Mouse (Mus musculus) limb, embryonic 12.5 days (tissue): ENCODE measurements around the gene Slc18a3. TPM values are rescaled to one million over a fixed set of nuclear protein-coding genes. Genes with fewer than 3 reads are reported as not detected.
A peak's percentile ranks its signal among the peaks of the same experiment; 100 is the strongest.

Experiments used
- ATAC-seq: fragments of 200-750 bp; cut with Nextera tagmentation; 2 replicates; pipeline ENCODE4 v1.8.0; 2017; ENCODE audit warnings: low read depth, moderate TSS enrichment; ENCODE audit not compliant: insufficient number of reproducible peaks, insufficient read depth, low FRiP score, low TSS enrichment
- H3K27ac ChIP-seq: fragments of 300-500 bp; sonication (generic); 2 replicates; pipeline ENCODE4 v1.5.1; 2016; ENCODE audit warnings: mild to moderate bottlenecking, moderate library complexity
- H3K27me3 ChIP-seq: fragments of 300-500 bp; sonication (generic); 2 replicates; pipeline ENCODE4 v1.6.1; 2016; ENCODE audit warnings: mild to moderate bottlenecking, moderate library complexity
- H3K36me3 ChIP-seq: fragments of 300-500 bp; sonication (generic); 2 replicates; pipeline ENCODE4 v1.6.1; 2016; ENCODE audit warnings: mild to moderate bottlenecking, moderate library complexity
- H3K4me1 ChIP-seq: fragments of 300-500 bp; sonication (generic); replicated peaks from 2 replicates; pipeline ENCODE4 v1.6.1; 2016
- H3K4me2 ChIP-seq: fragments of 300-500 bp; sonication (generic); 2 replicates; pipeline ENCODE4 v1.6.1; 2016; ENCODE audit warnings: mild to moderate bottlenecking, moderate library complexity
- H3K4me3 ChIP-seq: fragments of 300-500 bp; sonication (generic); replicated peaks from 2 replicates; pipeline ENCODE4 v1.5.1; 2016; ENCODE audit warnings: mild to moderate bottlenecking
- H3K9ac ChIP-seq: fragments of 300-500 bp; sonication (generic); replicated peaks from 2 replicates; pipeline ENCODE4 v1.6.1; 2016; ENCODE audit warnings: mild to moderate bottlenecking, moderate library complexity
- H3K9me3 ChIP-seq: fragments of 300-500 bp; sonication (generic); 2 replicates; pipeline ENCODE4 v1.6.1; 2016; ENCODE audit warnings: mild to moderate bottlenecking, moderate library complexity
- WGBS: fragments of 180-500 bp; shearing (Covaris S2); methylation state at CpG from one replicate; pipeline ENCODE4 v1.1.7; 2016; 5-methylcytosine and 5-hydroxymethylcytosine counted together
- polyA plus RNA-seq: library from polyadenylated mRNA; unstranded; fragments of >200 nt; fragmentation: Nextera tagmentation; extraction: Ambion mirVana; gene quantifications from 2 replicates; pipeline ENCODE4 v1.2.1, GENCODE M21; 2016

Slc18a3 gene
- polyA plus RNA-seq, 1 experiment from 2014 or later = not detected

DNA sequence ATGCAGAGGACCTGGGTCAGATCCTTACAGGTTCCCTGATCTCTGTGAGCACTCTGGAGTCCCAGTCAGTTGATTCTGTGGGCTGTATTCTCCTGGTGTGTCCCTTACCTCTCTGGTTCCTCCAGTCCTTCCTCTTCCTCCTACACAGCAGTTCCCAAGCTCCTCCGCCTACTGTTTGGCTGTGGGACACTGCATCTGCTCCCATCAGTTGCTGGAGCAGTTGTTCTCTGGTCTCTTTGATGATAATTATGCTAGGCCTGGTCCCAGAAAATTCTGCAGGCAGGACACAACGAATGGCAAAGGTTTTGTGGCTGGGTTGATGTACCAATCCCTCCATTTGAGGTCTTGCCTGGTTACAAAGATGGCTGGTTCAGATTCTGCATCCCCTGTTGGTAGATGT, 36.7 kb upstream of the Slc18a3 start:
- H3K36me3 ChIP-seq = no peaks in the 10 kb centered on the region
- H3K9ac ChIP-seq = no peak overlapping the region
- H3K9me3 ChIP-seq = no peaks in the 10 kb centered on the region
- no peak overlapping the region for H3K27ac ChIP-seq
- peaks cover 6% of the 10 kb centered on the region; the same call in 1 of the 2 replicates for H3K27me3 ChIP-seq
- no peak overlapping the region for H3K4me2 ChIP-seq
- H3K4me1 ChIP-seq = peaks cover 4% of the 10 kb centered on the region; the same call in 1 of the 2 replicates
- WGBS = 68% methylated on average over 2 of the region's 2 CpGs
- H3K4me3 ChIP-seq = no peak overlapping the region
- ATAC-seq = no peak

DNA sequence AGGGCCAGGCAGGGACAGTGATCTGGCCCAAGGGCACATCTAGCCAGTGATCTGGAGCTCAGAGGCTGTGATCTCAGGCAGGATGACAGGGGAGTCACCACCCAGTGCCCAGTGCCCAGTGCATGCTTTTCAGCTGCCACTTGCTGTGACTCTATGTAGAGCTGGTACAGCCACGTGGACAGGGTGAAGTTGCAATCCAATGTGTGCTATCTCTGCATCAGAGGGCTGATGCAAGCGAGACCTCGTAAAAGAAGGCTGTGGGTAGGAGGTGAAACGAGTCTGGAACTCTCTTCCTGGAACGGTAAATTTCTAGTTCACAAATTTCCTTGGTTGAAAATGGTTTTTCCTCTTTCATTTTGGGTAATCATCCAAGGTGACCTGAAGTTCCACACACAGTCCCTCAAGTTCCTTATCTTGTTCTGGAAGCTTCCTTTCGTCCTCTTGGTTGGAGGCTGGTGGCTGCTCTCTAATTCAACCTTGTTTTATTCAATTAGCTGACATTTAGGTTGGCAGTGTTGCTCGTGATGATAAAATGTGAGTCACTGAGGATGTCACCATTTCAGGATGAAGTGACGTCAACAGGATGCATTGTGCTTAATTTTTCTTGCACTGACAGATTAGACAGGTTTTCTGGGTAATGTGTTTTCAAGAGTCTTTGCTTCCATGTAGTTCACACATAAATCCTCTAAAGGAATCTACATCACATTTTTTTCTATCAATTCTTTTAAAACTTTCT, 31.6 kb upstream of the Slc18a3 start:
- ATAC-seq = no peak
- no peaks in the 10 kb centered on the region for H3K9me3 ChIP-seq
- 65% methylated on average over 8 of the region's 8 CpGs for WGBS
- H3K4me1 ChIP-seq = no peaks in the 10 kb centered on the region
- H3K4me3 ChIP-seq = no peak overlapping the region
- H3K36me3 ChIP-seq = no peaks in the 10 kb centered on the region
- H3K9ac ChIP-seq = no peak overlapping the region
- H3K27me3 ChIP-seq = peaks cover 33% of the 10 kb centered on the region
- H3K27ac ChIP-seq = no peak overlapping the region
- no peak overlapping the region for H3K4me2 ChIP-seq

DNA sequence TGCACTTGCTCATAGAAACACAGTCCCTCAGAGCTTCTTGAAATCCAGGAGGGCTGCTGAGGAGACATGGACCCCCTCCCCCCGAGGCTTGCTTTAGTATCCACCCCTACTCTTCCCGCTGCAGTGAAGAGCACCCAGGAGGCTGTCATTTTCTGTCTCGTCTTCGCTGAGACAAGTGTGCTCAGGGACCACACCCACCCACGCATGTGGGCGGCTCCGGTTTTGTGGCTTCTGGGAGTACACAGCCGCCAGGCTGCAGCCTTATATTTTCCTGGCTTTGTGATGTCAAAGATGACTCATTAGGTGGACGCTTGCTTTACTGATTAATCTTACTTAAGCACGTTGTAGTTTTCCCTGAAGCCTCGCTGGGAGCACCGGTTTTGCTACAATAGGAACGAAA, 27.9 kb upstream of the Slc18a3 start:
- Histone ChIP-seq H3K9me3 (no peaks in the 10 kb centered on the region), H3K4me3 (no peak overlapping the region), H3K9ac (no peak overlapping the region), H3K4me1 (no peaks in the 10 kb centered on the region), H3K27ac (no peak overlapping the region), H3K4me2 (0 out of 2 replicates have a peak overlapping the region, but pooled peaks have one; percentile 17), H3K27me3 (peaks cover 33% of the 10 kb centered on the region), H3K36me3 (no peaks in the 10 kb centered on the region)
- ATAC-seq = no peak
- 26% methylated on average over 13 of the region's 13 CpGs for WGBS

DNA sequence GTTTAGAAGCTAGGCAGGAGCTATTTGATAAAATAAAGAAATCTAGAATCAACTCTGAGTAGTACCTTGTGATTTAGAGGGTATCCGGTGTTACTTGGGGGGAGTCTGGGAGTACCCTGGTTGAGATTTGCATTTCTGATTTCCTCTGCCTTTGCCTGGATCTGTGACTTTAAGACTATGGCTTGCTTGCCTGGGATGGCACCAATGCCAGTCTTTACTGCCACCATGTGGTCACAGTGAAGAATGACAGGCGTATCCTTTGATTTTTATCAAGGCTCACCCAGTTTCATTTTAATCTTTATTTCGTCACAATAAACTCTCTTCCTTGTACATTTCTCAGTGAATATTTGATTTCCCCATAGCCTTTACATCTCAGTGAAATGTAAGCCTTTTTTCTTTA, 17.4 kb upstream of the Slc18a3 start:
- no peak overlapping the region for H3K4me2 ChIP-seq
- no peak overlapping the region for H3K4me3 ChIP-seq
- 9% methylated on average over 3 of the region's 3 CpGs for WGBS
- no peak overlapping the region for H3K9ac ChIP-seq
- no peak for ATAC-seq
- no peak overlapping the region for H3K27ac ChIP-seq
- no peaks in the 10 kb centered on the region for H3K9me3 ChIP-seq
- H3K36me3 ChIP-seq = no peaks in the 10 kb centered on the region
- peaks cover 12% of the 10 kb centered on the region; the same call in 1 of the 2 replicates for H3K27me3 ChIP-seq
- no peaks in the 10 kb centered on the region for H3K4me1 ChIP-seq

DNA sequence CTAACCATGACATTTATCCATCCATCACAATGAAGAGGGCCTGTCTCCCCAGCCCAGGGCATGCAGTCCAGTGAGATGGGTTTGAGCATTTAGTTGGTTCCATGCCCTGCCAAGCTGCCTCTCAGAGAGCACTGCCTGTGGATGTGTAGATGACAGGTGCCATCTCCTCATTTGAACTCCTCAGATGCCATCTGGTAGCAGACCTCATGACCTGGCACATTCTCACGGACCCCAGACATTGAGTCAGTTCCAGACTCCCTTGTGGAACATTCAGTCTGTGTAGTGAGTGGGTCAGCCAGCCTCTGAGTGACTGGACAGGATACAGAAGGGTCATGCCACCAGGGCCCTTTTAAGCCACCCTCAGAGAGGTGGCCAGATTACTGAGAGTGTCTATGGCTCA, 12.9 kb upstream of the Slc18a3 start:
- 76% methylated on average over 1 of the region's 1 CpGs for WGBS

DNA sequence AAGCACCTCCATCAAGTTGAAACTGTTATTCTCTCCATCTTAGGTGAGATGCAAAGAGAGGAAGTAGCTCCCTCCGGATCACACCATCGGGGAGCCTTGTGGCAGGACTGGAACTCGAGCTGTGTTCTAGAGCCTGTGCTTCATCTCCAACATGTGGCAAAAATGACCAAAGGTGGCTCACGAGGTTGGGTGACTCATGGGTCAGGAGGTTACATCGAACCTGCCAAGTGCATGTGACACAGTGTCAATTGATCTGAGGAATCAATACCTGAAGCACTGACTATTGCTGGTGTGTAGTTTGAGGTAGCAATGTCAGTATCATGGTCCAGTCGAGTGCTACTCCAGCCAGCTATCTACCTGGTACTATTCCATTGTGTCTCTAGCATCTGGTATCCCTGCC, 11.9 kb upstream of the Slc18a3 start:
- no peak for ATAC-seq
- Histone ChIP-seq H3K9me3 (no peaks in the 10 kb centered on the region), H3K36me3 (no peaks in the 10 kb centered on the region), H3K9ac (no peak overlapping the region), H3K4me2 (no peak overlapping the region), H3K4me1 (no peaks in the 10 kb centered on the region), H3K27me3 (peaks cover 12% of the 10 kb centered on the region), H3K27ac (no peak overlapping the region), H3K4me3 (no peak overlapping the region)
- 79% methylated on average over 6 of the region's 6 CpGs for WGBS

More for the DNA sequence above, 12.9 kb upstream of the Slc18a3 start:
- H3K27ac ChIP-seq = no peak overlapping the region
- H3K4me2 ChIP-seq = no peak overlapping the region
- H3K9ac ChIP-seq = no peak overlapping the region
- no peak for ATAC-seq
- H3K27me3 ChIP-seq = peaks cover 12% of the 10 kb centered on the region
- no peak overlapping the region for H3K4me3 ChIP-seq
- H3K36me3 ChIP-seq = no peaks in the 10 kb centered on the region
- H3K4me1 ChIP-seq = no peaks in the 10 kb centered on the region
- H3K9me3 ChIP-seq = no peaks in the 10 kb centered on the region

DNA sequence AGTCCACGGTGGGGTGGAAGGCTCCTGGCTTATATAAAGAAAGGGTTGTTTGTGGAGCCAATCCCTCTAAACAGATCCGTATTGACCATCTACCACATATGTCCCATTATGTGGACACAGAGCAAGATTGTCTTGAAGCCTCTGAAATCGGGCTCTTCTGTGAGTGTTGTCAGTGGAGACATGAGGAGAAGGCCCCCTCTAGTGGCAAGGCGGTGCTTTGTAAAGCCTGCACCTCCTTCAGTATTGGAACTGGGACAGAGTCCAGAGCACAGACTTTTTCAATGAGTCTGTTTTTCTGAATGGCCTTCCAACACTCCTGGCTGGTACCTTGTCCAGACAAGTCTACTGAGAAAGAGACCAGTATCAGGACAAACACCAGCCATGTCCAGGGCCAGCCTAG, 8.3 kb upstream of the Slc18a3 start:
- H3K4me2 ChIP-seq = no peak overlapping the region
- H3K27me3 ChIP-seq = peaks cover 22% of the 10 kb centered on the region
- no peak for ATAC-seq
- no peak overlapping the region for H3K4me3 ChIP-seq
- H3K9ac ChIP-seq = no peak overlapping the region
- H3K9me3 ChIP-seq = no peaks in the 10 kb centered on the region
- no peaks in the 10 kb centered on the region for H3K4me1 ChIP-seq
- WGBS = 17% methylated on average over 4 of the region's 4 CpGs
- no peak overlapping the region for H3K27ac ChIP-seq
- no peaks in the 10 kb centered on the region for H3K36me3 ChIP-seq

DNA sequence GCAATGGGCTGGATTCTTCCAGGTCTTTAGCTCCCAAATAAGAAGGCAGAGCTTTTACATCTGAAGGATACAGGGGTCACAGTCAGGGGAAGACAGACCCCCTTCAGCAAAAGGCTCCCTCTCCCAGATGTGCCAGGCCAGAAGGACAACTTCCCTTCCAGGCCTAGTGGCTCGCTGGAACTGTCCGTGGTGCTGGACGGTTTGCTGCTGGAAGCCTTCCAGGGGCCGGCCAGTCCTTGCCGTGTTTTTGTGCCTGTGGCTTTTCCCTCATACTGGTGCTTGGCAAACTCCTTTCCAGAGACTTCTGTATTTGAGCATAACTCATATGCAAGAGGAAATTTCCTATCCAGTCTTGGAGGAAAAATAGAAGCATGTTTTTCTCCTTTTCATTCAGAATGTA, 3.0 kb upstream of the Slc18a3 start:
- peaks cover 65% of the 10 kb centered on the region for H3K27me3 ChIP-seq
- no peaks in the 10 kb centered on the region for H3K9me3 ChIP-seq
- WGBS = 5% methylated on average over 5 of the region's 5 CpGs
- ATAC-seq = no peak
- no peak overlapping the region for H3K27ac ChIP-seq
- no peak overlapping the region for H3K4me2 ChIP-seq
- H3K9ac ChIP-seq = no peak overlapping the region
- no peaks in the 10 kb centered on the region for H3K36me3 ChIP-seq
- no peak overlapping the region for H3K4me3 ChIP-seq
- peaks cover 28% of the 10 kb centered on the region for H3K4me1 ChIP-seq

DNA sequence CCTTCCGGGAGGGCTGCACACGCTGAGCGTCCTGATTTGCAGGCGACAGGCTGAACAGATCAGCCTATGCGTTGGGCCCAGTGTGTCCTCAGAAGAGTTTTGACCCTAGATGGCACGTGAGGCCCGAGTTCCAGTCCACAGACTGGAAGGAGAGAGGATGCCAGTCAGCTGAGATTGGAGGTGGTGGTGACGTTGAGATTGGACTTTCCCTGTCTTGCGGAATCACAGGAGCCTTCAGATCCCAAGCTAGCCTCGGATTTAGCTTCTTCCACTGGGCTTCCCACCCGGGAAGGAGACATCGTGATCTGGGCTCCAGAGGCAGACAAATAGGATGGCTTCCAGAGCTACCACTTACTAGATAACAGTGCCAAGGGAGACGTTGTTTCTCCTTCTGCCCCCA, 1.2 kb upstream of the Slc18a3 start, which contains the start of gene Chat:
Gene Chat, minus strand, starts transcription at position 101 of the 400 bp plus-strand sequence.
- H3K27ac ChIP-seq = no peak within 1 kb of the TSS
- H3K4me1 ChIP-seq = peaks cover 28% of the 10 kb centered on the region

DNA sequence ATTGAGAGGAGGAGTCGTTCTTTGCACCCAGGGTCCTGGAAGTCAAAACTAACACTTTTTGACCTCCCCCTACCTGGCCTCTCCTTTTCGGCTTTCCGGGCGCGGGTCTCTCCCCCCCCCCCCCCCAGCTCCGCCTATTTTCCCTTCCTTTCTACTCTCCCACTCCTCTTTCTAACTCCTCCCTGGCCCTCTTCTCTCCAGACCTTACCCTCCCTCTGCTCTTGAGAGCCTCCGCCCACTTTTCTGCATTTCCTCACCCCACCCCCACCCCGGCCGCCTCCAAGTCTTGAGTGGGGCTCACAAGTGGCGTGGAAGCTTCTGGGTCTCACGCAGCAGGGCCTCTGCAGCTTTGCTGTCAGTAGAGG, 838 bp upstream of the Slc18a3 start:
- H3K4me2 ChIP-seq = peak overlapping the region; percentile 68
- no peaks in the 10 kb centered on the region for H3K9me3 ChIP-seq
- no peaks in the 10 kb centered on the region for H3K36me3 ChIP-seq
- WGBS = 0% methylated on average over 6 of the region's 11 CpGs
- ATAC-seq = no peak
- peak overlapping the region; percentile 41 for H3K4me3 ChIP-seq
- H3K27ac ChIP-seq = no peak overlapping the region
- peaks cover 86% of the 10 kb centered on the region for H3K27me3 ChIP-seq
- peaks cover 28% of the 10 kb centered on the region for H3K4me1 ChIP-seq
- H3K9ac ChIP-seq = no peak overlapping the region

More for the DNA sequence above, 1.2 kb upstream of the Slc18a3 start, which contains the start of gene Chat:
- peak within 1 kb of the TSS; percentile 41 for H3K4me3 ChIP-seq
- H3K9ac ChIP-seq = no peak within 1 kb of the TSS
- ATAC-seq = no peak
- no peaks in the 10 kb centered on the region for H3K36me3 ChIP-seq
- peak within 1 kb of the TSS; percentile 68 for H3K4me2 ChIP-seq
- no peaks in the 10 kb centered on the region for H3K9me3 ChIP-seq
- 16% methylated on average over 13 of the region's 13 CpGs for WGBS
- H3K27me3 ChIP-seq = peaks cover 82% of the 10 kb centered on the region

DNA sequence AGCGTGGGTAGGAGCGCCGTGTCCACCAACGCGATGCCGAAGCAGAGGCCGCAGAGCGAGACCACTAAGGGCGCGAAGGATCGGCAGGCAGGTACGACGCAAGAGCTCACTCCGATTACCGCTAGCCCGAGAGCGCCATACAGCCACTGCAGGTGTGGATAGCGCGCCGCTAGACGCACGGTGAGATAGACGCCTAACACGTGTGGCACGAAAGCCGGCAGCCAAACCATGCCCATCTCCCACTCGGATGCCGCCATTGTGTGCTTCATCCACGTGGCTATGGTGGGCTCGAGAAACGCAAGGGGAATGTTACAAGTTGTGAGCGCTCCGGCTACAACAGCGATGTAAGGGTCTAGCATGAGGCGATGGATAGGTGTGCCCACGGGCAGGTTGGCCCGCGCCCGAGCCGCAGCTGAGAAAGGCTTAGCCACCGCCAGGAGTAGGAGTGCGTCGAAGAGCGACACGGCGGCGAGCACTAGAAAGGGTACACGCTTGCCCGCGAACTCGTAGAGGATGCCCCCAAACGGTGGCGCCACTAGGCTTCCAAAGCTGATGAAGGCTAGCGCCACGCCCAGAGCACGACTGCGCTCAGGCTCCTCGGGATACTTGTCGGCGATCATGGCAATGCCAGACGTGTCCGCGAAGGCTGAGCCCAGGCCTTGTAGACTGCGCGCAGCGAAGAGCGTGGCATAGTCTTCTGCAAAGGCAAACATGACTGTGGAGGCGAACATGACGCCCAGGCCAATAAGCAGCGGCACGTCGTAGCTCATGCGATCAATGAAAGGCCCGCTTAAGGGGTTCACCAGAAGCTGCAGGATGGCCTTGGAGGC, 1.2 kb downstream of the Slc18a3 start:
- 3% methylated on average over 74 of the region's 74 CpGs for WGBS
- Histone ChIP-seq H3K36me3 (no peaks in the 10 kb centered on the region), H3K27ac (no peak overlapping the region), H3K9me3 (no peaks in the 10 kb centered on the region), H3K4me3 (peak overlapping the region; percentile 41), H3K27me3 (peaks cover 97% of the 10 kb centered on the region), H3K4me2 (peak overlapping the region; percentile 68; the same call in 1 of the 2 replicates), H3K9ac (no peak overlapping the region), H3K4me1 (peaks cover 28% of the 10 kb centered on the region)
- no peak for ATAC-seq
